In genomic region chr3:132064920-132065319, GRCm38 (mm10) we compare ENCODE assay signal across 18 mouse cellular contexts. TPM values are rescaled to one million over a fixed set of nuclear protein-coding genes. Genes with fewer than 3 reads are reported as not detected.
"Had no signal": no experiment of that assay in that cellular context is flagged by ENCODE, and none has a peak within 500 bp of the region (broad histone marks: within the 10 kb centered on the region; RNA-seq: fewer than 3 reads in every experiment).

No protein-coding gene starts in this region.

- ATAC-seq: liver, postnatal 0 days; lung, postnatal 0 days; midbrain, embryonic 13.5 days; midbrain, embryonic 15.5 days had no signal

- H3K4me1 ChIP-seq: liver, embryonic 15.5 days; lung, embryonic 15.5 days; megakaryocyte, embryonic 14.5 days; midbrain, embryonic 13.5 days; midbrain, embryonic 15.5 days; neural tube, embryonic 12.5 days had no signal

- H3K4me3 ChIP-seq: liver, embryonic 15.5 days; lung, embryonic 15.5 days; megakaryocyte, embryonic 14.5 days; midbrain, embryonic 13.5 days; midbrain, embryonic 15.5 days; neural tube, embryonic 12.5 days had no signal

- H3K27me3 ChIP-seq: liver, embryonic 15.5 days; lung, embryonic 15.5 days; megakaryocyte, embryonic 14.5 days; midbrain, embryonic 13.5 days; midbrain, embryonic 15.5 days; neural tube, embryonic 12.5 days had no signal

- H3K27ac ChIP-seq: liver, embryonic 15.5 days; lung, embryonic 15.5 days; midbrain, embryonic 13.5 days; midbrain, embryonic 15.5 days; neural tube, embryonic 12.5 days had no signal

- H3K9me3 ChIP-seq: liver, embryonic 15.5 days; lung, embryonic 15.5 days; megakaryocyte, embryonic 14.5 days; midbrain, embryonic 13.5 days; midbrain, embryonic 15.5 days; neural tube, embryonic 12.5 days had no signal

- H3K36me3 ChIP-seq: liver, embryonic 15.5 days; lung, embryonic 15.5 days; midbrain, embryonic 13.5 days; midbrain, embryonic 15.5 days; neural tube, embryonic 12.5 days had no signal

- H3K4me2 ChIP-seq: liver, embryonic 15.5 days; lung, embryonic 15.5 days; midbrain, embryonic 11.5 days; midbrain, embryonic 13.5 days; midbrain, embryonic 15.5 days; neural tube, embryonic 12.5 days had no signal

- H3K9ac ChIP-seq: liver, embryonic 15.5 days; liver, postnatal 0 days; lung, embryonic 15.5 days; midbrain, embryonic 13.5 days; midbrain, embryonic 15.5 days; neural tube, embryonic 12.5 days had no signal

- DNase-seq: liver, postnatal 0 days; lung, adult 2 months; lung, postnatal 14 days; lung, postnatal 36 days; right cerebral cortex, postnatal 14 days; spleen, adult 18-20 months; thymus, adult 18-20 months; thymus, postnatal 14 days; thymus, postnatal 36 days had no signal

RNA-seq across cellular contexts. Expression of gene Dkk2, which starts 20.2 kb away (rescaled TPM):
- total RNA-seq: monocyte, adult 5-6 weeks had no signal
